Mouse (Mus musculus): Measurements from ENCODE around the gene Trim54. TPM values are rescaled to one million over a fixed set of nuclear protein-coding genes. Genes with fewer than 3 reads are reported as not detected.

The Trim54 gene
- polyA plus RNA-seq (2012; ENCODE audit: low replicate concordance), result not detected in 2 replicates

DNA sequence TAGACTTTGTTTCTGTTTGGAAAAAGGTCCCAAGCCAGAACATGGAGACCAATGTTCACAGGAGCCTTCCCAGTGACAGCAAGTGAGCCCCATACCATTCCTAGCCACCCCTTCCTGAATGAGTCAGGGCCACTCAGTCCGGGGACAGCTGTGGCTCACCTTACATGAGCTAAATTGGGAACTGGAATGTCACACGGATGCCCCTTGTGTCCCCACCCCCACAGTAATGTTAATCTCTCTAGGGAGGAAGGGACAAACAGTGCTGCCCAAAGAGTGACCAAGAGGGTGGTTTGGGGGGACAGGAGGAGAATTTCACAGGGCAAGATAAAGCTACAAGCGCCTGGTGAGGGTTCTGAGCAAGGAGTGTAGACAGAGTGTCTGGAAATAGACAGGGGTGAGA is at the start of gene Trim54:
Trim54 (plus strand) TSS at position 359 of the 400 bp plus-strand sequence.

GRCm38 (mm10) chr5:31105814-31106335 is 10.6 kb upstream of the Trim54 start, which contains the start of gene Dnajc5g:
Gene Dnajc5g (plus strand): TSS chr5:31106285.

GRCm38 (mm10) chr5:31108000-31108490 is 8.5 kb upstream of the Trim54 start, which contains the start of gene Slc30a3:
Gene Slc30a3 (minus strand): TSS chr5:31108237.

GRCm38 (mm10) chr5:31138241-31138967 is 21.9 kb downstream of the Trim54 start, which contains the start of gene Ucn:
Gene Ucn (minus strand): TSS chr5:31138829.

DNA sequence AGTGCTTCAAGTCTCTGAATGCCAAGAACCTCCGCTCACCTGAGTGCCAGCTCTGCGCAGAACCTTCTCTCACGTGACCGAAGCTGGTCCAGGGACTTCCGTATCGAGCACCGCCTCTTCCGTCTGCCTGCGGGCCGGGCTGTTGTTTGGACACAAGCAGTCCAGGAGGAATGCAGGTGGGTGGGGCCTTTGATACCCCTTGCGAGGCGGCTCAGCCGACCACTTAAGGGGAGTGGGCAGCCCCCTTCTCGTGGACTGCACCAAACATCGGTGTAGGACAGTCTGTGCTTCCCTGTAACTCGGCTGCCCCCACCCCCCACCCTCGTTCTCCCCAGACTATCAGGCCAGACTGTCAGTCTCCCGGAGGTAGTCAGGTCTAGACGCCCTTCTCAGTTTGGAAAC is 37.6 kb downstream of the Trim54 start, which contains the start of gene Mpv17:
Mpv17 (minus strand) TSS at position 100 of the 402 bp plus-strand sequence.

DNA sequence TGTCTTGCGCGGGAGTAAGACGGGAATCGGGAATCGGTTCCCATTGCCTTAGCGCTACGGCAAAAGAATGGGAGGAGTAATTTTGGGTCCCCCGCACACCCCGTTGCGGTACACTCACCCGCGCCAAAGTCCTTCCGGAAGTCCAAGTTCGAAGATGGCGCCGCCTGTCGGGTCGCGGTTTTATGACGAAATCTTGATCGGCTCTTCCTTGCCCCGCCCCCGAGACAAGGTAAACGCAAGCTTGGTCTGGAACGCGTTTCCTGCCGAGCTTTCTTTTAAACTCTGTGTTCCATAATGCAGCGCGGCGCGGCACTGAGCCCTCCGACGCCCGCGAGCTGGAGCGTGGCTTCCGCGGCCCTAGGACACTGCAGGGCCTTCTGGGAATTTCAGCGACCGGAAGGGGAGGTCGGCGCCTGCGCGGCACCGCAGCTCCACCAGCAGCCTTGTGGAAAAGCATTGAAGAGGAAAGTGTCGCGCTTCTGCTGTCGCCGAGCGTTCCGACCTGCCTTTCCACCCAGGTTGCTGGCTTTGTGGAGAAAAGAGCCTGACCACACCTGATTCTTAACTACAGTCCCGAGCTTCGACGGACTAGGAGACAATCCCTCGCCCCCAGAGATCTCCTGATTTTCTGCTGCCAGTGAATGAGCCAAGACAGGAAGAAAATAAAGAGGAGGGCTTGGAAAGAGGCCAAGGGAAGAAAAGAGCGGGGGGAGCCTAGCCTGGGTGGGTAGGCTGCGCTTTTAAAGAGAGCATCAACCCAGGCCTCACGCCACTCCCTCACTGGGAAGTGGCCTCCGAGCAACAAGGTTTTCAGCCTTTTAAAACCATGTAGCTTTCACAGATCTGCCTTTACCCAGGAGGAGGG is 63.5 kb downstream of the Trim54 start, which contains the start of the genes Gm29609 and Gtf3c2:
Gm29609 (minus strand) TSS at position 146 of the 865 bp plus-strand sequence.
Gtf3c2 (minus strand) TSS at position 379 of the 865 bp plus-strand sequence.

Other genes with a start within 250 kb of the Trim54 start
- 22.1 and 33.5 TPM in 2 replicates for gene Tmem214, start 248.7 kb upstream of the Trim54 start, polyA plus RNA-seq (2012; ENCODE audit: low replicate concordance)
- 47.8 and 117 TPM in 2 replicates for gene Agbl5, start 228.0 kb upstream of the Trim54 start, polyA plus RNA-seq (2012; ENCODE audit: low replicate concordance)
- gene Ost4, start 208.9 kb upstream of the Trim54 start, polyA plus RNA-seq (2012; ENCODE audit: low replicate concordance), result 69.0 and 88.1 TPM in 2 replicates
- 7.6 and 9.2 TPM in 2 replicates for gene Emilin1, start 203.3 kb upstream of the Trim54 start, polyA plus RNA-seq (2012; ENCODE audit: low replicate concordance)
- 16.9 and 28.2 TPM in 2 replicates for gene Khk, start 195.3 kb upstream of the Trim54 start, polyA plus RNA-seq (2012; ENCODE audit: low replicate concordance)
- not detected in 2 replicates for gene Cgref1, start 171.1 kb upstream of the Trim54 start, polyA plus RNA-seq (2012; ENCODE audit: low replicate concordance)
- 69.0 and 140 TPM in 2 replicates for gene Preb, start 156.4 kb upstream of the Trim54 start, polyA plus RNA-seq (2012; ENCODE audit: low replicate concordance)
- not detected in 2 replicates for gene Tcf23, start 148.1 kb upstream of the Trim54 start, polyA plus RNA-seq (2012; ENCODE audit: low replicate concordance)
- 34.5 and 40.4 TPM in 2 replicates for gene Atraid, start 68.4 kb upstream of the Trim54 start, polyA plus RNA-seq (2012; ENCODE audit: low replicate concordance)
- 0.99 and 7.6 TPM in 2 replicates for gene Slc5a6, start 67.8 kb upstream of the Trim54 start, polyA plus RNA-seq (2012; ENCODE audit: low replicate concordance)
- gene Cad, start 61.9 kb upstream of the Trim54 start, polyA plus RNA-seq (2012; ENCODE audit: low replicate concordance), result 138 and 183 TPM in 2 replicates
- not detected in 2 replicates for gene Dnajc5g, start 10.4 kb upstream of the Trim54 start, polyA plus RNA-seq (2012; ENCODE audit: low replicate concordance)
- not detected in 2 replicates for gene Slc30a3, start 8.5 kb upstream of the Trim54 start, polyA plus RNA-seq (2012; ENCODE audit: low replicate concordance)
- not detected in 2 replicates for gene Ucn, start 22.1 kb downstream of the Trim54 start, polyA plus RNA-seq (2012; ENCODE audit: low replicate concordance)
- 6.9 and 9.5 TPM in 2 replicates for gene Mpv17, start 37.5 kb downstream of the Trim54 start, polyA plus RNA-seq (2012; ENCODE audit: low replicate concordance)
- gene Gm29609, start 63.2 kb downstream of the Trim54 start, polyA plus RNA-seq (2012; ENCODE audit: low replicate concordance), result 12.7 and 18.1 TPM in 2 replicates
- 53.0 and 56.8 TPM in 2 replicates for gene Gtf3c2, start 63.4 kb downstream of the Trim54 start, polyA plus RNA-seq (2012; ENCODE audit: low replicate concordance)
- 32.7 and 32.9 TPM in 2 replicates for gene Snx17, start 76.5 kb downstream of the Trim54 start, polyA plus RNA-seq (2012; ENCODE audit: low replicate concordance)
- 82.6 and 198 TPM in 2 replicates for gene Eif2b4, start 76.7 kb downstream of the Trim54 start, polyA plus RNA-seq (2012; ENCODE audit: low replicate concordance)
- 85.6 and 214 TPM in 2 replicates for gene Zfp513, start 85.6 kb downstream of the Trim54 start, polyA plus RNA-seq (2012; ENCODE audit: low replicate concordance)
- gene Ppm1g, start 104.0 kb downstream of the Trim54 start, polyA plus RNA-seq (2012; ENCODE audit: low replicate concordance), result 143 and 183 TPM in 2 replicates
- 45.1 and 66.7 TPM in 2 replicates for gene Nrbp1, start 124.2 kb downstream of the Trim54 start, polyA plus RNA-seq (2012; ENCODE audit: low replicate concordance)
- gene Gm9970, start 124.5 kb downstream of the Trim54 start, polyA plus RNA-seq (2012; ENCODE audit: low replicate concordance), result 0.39 and 0.83 TPM in 2 replicates
- 12.7 and 31.3 TPM in 2 replicates for gene Krtcap3, start 135.0 kb downstream of the Trim54 start, polyA plus RNA-seq (2012; ENCODE audit: low replicate concordance)
- gene Ift172, start 174.4 kb downstream of the Trim54 start, polyA plus RNA-seq (2012; ENCODE audit: low replicate concordance), result 25.9 and 29.5 TPM in 2 replicates
- gene Fndc4, start 179.4 kb downstream of the Trim54 start, polyA plus RNA-seq (2012; ENCODE audit: low replicate concordance), result 0.55 and 1.1 TPM in 2 replicates
- gene Gckr, start 180.7 kb downstream of the Trim54 start, polyA plus RNA-seq (2012; ENCODE audit: low replicate concordance), result not detected in 2 replicates